Mouse (Mus musculus) E14TG2a.4 (cell line): Measurements from ENCODE around the gene Fam45a.

Experiments
- CTCF ChIP-seq: conservative IDR thresholded peaks from 2 replicates; pipeline ENCODE4 v1.5.1; 2014; ENCODE audit warnings: low read length
- POU5F1 ChIP-seq: IDR thresholded peaks from 2 replicates; pipeline ENCODE4 v1.6.1; 2014; ENCODE audit warnings: low read length, borderline replicate concordance

GRCm38 (mm10) chr19:60812036-60812389, 628 bp downstream of the Fam45a start:
- no peak for TF ChIP-seq CTCF
- no peak for TF ChIP-seq POU5F1
